Mouse (Mus musculus): ENCODE results near the gene Vamp8.

Vamp8 gene

DNA sequence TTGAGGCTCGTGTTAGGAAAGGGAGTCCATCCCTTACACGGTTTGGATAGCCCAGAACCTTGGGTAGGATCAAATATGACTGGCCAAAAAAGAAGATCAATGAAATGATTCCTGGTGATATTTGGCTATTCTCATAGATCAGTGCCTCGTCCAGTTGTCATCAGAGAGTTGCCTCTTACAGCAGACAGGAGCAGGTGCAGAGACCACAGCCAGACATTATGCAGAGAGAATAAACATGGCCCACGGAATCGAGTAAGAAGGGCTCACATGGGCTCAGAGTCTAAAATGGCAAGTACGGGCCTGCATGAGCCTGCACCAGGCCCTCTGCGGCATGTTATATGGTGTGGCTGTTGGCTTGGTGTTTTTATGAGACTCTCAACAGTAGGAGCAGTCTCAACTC is 14.9 kb upstream of the Vamp8 start:
- no peak for DNase-seq (ENCODE audit: low read depth, low spot score)

DNA sequence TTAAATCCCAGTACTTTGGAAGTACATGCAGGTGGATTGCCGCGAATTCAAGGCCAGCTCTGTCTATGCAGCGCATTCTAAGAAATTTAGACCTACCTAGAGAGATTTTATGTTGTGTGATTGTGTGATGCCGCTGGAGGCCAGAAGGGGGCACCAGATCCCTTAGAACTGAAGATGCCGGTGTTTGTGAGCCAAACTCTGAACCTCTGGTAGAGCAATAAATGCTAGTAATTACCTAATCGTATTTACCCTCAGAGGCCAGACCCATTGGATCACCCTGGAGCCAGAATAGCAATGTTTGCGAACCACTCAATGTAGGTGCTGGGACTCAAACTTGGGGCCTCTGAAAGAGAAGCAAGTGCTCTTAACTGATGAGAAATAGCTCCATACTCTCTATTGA is 11.4 kb upstream of the Vamp8 start:
- peak; percentile 77 for DNase-seq (ENCODE audit: low read depth, low spot score)

DNA sequence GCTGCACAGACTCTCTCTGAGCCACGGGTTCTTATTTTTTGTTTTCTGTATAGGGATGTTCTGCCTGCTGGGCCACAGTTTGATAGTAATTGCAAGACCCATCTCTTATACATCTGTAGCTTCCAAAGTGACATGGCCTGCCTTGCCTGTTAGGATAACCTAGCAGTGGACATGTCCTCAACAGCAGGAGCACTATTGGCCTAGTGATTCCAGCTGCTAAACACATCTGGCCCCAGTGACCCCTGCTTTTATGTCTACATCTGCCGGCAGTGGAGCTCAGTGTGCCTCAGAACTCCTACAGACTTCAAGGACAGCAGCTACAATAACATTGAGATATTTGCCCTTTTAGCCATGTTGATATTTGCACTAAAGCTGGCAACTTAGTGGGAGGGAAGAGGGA is 9.5 kb upstream of the Vamp8 start:
- DNase-seq (ENCODE audit: low read depth, low spot score), result no peak

DNA sequence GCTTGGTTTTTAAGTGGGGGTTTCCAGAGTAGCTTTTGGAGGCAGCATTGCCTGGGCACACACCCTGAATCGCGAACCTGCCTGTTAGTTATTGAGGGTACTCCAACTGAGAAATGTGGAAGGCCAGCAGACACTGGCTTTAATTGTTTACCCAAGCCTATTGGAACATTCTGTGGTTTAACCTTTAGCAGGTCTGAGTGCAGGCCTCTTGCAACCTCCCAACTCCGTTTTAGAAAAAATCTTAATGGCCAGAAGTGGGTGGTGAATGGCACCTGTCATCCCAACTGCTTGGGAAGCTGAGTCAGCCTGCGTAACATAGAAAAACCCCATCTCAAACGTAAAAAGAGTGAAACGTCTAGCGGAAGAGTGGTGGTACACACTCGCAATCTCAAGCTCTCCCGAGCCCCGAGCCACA is 6.3 kb upstream of the Vamp8 start:
- DNase-seq (ENCODE audit: low read depth, low spot score), result no peak

DNA sequence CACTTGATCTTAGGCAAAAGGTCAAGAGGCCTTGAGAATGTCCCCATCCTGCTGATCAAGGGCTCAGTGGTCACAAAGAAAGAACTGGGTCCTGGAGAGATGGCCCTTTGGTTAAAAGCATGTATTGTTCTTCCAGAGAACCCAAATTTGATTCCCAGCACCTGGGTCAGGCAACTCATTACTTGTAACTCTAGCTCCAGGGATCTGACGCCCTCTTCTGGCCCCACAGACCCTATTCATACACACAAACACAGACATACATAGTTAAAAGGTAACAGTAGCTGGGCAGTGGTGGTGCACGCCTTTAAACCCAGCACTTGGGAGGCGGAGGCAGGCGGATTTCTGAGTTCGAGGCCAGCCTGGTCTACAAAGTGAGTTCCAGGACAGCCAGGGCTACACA is 1.8 kb upstream of the Vamp8 start:
- DNase-seq (ENCODE audit: low read depth, low spot score), result no peak

DNA sequence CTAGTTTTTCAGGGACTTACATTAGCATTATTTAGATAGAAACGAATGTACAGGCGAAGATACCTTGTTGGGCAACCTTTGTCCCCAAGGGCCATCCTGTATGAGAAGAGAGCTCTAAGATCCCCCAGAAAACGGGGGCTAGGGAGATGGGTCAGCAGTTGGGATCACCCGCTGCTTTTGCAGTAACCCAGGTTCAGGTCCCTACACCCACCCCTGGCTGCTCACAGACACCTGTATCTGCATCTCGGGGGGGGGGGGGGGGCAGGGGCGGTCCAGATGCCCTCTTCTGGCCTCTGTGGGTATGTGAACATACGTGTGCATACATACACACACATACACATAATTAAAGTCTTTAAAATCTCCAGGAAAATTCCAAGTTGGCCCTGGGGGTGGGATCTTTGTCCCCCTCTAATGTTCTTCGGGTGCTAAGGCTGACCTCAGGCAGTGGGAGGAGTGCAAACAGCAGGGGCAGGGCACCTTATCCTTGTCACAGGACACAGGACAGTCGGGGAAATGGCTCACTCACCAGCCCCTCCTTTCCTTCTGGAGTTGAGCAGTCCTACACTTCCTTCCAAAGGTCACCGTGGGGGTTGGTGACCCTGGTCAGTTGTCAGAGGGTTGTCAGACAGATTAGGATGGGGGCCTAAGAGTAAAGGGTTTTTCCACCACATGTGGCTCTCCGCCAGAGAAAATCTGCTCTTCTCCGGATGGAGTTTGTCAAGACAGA is 455 bp upstream of the Vamp8 start:
- peak; percentile 59 for DNase-seq (ENCODE audit: low read depth, low spot score)

DNA sequence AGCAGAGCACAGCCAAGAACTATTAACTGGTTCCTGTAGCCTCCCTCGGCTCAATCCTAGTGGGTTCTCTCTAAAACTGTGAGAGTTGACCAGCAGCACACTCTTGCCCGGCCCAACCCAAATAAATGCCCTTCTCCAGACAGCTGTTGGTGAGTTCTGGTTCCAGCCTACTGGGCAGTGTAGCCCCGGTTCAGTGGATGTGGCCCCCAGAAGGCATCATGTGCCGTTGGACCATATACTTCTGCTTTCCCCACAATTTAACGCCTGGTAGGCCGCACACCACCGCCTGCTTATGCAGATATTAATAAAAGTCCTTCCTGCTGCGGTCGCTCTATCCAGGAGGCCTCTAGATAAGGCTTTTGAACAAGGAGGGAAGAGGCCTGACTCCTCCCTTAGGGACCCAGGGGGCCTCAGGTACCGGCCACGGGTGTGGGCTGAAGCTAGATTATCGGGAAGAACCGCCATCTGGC is 997 bp downstream of the Vamp8 start:
- DNase-seq (ENCODE audit: low read depth, low spot score), result no peak

DNA sequence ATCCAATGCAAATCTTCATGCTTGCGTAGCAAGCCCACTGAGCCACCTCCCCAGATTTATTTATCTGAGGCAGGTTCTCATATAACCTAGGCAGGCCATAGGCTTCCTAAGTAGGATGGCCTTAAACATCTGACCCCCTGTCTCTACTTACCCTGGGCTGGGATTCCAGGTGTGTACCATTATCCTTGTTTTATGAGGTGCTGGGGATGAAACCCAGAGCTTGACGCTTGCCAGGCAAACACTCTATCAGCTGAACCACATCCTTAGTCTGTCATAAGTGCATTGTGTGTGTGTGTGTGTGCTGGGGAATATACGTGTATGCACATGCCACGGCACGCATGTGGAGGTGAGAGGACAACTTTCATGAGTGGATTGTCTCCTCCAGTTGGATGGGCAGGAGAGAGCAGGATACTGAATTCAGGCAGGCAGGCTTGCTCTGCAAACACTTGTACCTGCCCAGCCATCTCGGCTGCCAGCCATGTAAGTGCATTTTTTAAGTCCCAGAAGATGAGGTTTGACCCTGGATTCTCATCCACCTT is 1.6 kb downstream of the Vamp8 start:
- DNase-seq (ENCODE audit: low read depth, low spot score), result no peak

DNA sequence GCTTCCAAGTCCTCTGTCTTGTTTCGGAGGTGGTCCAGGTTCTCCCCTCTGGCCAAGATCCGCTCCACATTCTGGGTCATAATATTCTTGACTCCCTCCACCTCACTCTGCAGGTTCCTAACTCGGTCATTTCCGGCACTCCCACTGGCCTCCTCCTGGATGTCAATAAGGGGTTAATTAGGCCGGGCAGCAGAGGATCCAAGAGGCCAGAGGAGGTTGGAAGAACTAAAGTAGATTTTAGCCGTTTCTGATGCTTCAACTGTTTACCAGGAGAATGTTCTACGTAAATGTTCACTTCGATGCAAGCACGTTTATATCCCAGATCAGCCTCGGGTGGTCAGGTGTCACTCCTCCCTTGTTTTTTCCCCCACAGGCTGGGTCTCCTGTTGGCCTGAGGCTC is 2.2 kb downstream of the Vamp8 start:
- DNase-seq (ENCODE audit: low read depth, low spot score), result no peak

DNA sequence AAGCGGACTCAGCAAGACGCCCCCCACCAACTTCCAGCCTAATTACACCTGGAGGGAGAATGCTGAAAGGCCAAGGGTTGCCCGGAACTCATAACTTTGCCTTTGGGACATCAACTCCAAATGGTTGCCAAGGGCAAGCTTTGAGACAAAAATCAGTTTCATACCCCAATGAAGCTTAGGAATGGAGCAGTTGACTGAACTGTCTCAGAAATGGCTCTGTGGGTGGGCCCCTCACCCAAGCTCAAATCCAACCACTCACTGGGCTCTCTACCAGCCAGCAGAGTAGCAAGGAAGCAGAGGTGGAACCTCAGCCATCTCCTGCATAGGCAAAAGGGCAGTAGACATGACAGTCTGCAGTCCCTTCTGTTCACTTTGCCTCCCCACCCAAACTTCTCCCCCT is 2.7 kb downstream of the Vamp8 start:
- no peak for DNase-seq (ENCODE audit: low read depth, low spot score)

DNA sequence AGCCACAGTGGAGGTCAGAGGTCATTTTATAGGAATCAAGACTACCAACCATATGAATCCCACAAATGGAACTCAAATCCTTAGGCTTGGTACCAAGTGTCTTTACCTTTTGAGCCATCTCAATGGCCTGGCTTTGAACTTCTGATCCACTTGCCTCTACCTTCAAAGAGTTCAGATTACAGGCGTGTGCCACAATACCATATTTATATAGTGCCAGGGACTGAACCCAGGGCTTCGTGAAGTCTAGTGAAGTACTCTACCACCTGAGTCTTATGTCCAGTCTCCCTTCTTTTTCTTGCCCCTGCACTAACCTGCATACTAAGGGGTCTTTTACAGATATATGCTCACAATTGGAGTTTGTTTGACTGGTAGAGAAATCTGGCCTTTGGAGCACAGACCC is 3.9 kb downstream of the Vamp8 start:
- no peak for DNase-seq (ENCODE audit: low read depth, low spot score)

DNA sequence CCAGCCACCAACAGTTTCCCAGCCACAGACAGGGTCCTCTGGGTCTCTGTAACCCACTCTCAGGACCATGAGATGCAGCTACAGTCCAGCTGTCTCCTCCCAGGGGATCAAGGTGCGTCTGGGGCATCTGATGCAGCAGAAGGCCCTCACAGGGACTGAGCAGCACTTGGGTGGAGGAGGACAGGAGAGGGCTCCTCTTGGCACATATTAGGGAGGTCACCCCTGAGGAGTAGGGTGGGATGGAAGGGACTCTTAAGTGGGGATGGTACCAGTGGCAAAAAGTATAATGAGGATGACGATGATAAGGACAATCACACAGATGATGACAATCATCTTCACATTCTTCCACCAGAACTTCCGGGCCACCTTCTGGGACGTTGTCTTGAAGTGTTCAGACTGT is 5.2 kb downstream of the Vamp8 start:
- no peak for DNase-seq (ENCODE audit: low read depth, low spot score)

DNA sequence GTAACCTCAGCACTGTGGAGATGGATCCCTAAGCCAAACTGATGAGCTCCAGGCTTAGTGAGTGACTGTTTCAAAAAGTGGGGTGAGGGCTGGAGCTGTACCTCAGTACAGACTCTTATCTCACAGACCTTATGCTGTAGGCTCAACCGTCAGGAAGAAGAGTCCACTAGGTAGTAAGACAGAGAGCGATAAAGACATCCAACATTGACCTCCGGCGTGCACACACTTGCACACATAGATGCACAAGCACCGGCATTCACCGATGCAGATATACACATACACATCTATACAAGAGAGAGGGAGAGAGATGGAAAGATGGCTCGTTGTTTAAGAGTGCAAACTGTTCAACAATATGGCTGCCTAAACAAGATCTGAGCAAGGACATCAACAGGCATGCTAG is 6.6 kb downstream of the Vamp8 start:
- no peak for DNase-seq (ENCODE audit: low read depth, low spot score)

DNA sequence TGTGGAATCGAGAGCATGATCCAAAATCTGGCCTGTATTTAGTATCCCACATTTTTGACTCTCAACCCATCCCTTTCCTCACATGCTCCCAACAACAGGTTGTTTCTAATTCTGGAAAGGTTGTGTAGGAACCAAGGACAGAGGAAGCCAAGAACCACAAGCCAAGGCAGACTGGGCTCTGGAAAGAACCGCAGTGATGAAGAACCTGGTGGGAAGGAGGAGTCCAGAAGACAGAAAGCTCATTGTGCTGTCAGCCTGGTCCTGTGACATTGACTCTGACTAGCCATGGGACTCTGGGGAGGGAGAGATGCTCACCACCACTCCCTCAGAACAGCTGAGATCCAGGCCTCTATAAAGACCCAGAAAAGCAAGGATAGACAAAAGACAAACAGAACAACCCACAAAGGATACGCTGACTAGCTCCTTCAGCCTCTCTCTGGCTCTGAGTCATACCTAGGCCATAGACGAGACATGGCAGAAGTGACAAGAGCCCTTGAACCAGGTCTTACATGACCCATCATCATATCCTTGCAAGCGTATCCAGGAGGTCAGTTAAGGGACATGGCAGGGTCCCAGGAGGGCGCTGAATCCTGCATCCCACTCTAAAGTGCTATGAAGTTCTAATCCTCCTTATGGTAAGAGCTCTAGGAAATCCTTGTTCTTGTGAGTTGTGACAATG is 7.2 kb downstream of the Vamp8 start:
- DNase-seq (ENCODE audit: low read depth, low spot score), result no peak

DNA sequence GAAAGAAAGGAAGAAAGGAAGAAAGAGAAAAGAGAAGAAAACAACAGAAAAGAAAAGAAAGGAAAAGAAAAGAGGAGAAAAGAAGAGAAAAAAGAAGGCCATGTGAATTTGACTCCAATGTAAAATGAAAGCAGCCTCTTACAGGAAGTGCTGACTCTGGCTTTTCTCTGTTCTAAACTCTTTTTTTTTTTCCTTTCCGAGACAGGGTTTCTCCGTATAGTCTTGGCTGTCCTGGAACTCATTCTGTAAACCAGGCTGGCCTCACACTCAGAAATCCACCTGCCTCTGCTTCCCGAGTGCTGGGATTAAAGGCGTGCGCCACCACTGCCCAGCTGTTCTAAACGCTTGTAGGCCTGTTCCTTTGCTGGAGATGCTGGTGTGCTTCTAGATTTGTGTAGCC is 8.0 kb downstream of the Vamp8 start:
- no peak for DNase-seq (ENCODE audit: low read depth, low spot score)

DNA sequence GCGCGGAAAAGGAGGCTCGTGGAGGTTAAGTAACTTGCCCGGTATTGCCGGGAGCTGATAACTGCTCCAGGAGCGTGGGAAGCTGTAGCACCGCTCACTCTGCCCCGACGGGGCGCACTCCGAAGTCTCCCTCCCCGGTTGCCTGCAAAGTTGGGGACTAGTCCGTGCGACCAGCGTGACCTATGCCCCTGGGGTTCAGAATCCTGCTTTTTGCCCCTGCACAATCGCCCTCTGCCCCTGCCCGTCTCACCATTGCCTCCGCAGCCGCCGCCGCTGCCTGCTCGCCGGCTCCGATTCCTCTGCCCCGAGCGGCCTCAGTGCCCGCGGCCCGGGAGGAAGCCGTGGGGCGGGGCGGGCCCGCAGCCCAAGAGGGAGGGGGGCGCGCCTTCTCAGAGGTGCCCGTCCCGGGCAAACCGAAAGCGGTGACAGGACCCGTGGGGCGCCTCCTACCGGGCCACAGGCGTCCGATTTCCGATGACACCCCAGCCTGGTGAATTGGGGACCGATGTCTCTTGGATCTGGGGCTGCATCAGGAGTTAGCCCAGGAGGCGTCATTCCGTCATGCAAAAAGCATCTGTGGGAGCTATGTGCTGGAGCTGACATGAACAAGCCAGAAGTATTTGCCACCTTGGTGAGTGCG is 10.3 kb downstream of the Vamp8 start, which contains the start of gene Vamp5:
Vamp5 (minus strand) TSS at position 338 of the 640 bp plus-strand sequence.
- no peak for DNase-seq (ENCODE audit: low read depth, low spot score)

DNA sequence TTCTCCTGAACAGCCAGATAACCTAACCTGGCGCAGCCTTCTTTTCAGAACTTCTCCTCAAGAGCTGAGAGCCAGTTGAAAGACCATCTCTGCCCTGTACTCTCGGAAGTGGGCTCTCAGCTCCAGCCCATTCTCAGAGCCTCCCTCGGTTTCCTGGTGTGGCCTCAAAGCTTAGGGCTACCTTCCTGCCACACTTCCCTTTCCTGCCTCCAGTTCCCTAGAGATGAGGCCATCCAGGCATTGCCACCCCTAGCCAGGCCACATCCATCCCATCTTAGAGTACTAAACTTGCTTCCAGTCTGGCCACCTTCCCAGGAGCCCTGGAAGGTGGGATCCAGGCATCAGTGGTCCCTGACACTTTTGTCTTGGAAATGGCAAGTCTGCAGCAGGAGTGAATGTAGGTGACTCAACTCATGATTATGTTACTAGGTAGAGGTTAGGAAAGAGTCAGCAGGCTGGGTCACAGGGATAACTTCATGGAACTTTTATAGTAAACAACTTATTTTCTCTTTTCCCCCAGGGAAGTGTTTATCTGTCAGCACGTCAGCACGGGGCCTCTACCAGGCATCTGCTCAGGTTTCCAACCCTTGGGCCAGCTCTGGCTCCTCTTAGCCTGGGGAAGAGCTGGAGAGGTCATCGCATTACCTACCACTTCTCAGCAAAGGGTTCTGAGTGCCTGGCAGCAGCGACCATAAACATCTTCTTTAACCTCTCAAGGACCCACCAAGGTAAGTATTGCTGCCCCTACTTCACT is 10.9 kb downstream of the Vamp8 start:
- no peak for DNase-seq (ENCODE audit: low read depth, low spot score)

DNA sequence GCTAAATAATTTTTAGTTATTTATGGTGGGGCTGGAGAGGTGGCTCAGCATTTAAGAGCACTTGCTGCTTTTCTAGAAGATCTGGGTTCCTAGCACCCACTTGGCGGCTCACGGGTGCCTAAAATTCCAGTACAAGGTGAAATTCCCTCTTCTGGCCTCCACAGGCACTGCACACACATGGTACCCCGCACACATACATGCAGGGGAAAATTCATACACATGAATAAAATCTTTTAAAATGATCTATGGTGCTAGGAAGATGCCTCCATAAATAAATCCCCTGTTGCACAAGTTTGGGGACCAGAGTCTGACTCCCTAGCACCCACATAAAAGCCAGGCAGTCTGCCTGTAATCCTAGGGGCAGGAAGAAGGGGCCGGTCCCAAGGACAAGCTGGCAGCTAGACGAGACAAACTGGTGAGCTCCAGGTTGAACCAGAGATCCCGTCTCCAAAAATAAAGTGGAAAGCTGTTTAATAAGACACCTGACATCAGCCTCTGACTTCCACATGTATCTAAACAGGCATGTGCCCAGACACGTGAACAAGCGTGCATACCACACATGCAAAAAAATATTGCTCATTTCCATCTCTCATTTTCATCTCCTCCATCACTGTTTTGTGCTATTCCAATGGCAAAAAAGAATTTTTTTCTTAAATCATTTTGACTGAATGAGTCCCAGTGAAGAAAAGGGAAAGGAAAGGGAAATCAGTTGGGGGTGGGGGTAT is 11.8 kb downstream of the Vamp8 start:
- DNase-seq (ENCODE audit: low read depth, low spot score), result no peak

DNA sequence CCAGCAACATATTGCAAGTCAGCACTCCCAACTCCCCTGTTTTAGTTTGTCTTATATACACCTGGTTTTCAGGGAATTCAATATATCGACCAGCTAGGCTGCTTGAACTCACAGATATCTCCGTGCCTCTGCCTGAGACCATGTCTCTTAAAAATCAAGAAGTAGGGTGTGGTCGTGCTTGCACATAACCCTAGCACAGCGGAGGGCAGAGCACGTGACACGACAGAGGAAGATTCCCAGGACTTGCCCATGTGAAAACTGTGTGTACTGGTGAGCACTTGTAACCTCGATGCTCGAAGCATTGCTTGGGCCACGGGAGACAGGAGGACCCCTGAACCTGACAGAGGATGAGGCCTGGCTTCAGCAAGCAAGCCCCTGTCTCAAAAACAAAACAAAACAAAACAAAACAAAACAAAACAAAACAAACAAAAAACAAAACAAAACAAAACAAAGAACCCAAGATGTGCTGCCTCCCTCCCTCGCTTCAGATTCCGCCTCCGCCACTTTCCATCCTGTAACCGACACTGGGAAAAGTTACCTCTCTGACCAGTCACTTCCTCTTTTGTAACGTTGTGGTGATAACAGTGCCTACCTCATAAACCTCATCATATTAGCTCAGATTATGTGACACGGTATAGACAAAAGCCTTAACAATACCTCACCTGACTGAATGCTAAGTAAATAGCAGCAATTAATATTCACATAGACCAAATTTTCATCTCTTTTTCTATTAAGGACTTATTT is 15.5 kb downstream of the Vamp8 start:
- no peak for DNase-seq (ENCODE audit: low read depth, low spot score)

DNA sequence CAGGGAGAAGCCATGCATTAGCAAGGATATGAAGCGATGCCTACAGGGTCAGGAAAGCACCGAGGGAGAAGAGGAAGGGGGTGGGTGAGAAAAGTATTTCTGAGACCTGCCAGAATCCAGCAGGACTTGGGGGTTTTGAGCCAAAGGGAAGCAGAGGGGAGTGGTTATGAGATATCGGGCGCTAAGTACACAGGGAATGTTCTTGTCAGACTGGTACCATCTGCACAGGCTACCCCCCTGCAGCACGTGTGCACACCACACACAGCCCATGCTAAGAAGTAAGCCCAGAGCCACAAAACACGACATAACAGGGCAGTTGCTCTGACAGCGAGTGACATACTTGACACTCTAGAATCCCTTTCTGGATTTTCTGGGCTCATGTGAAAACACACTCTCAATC is 16.3 kb downstream of the Vamp8 start:
- no peak for DNase-seq (ENCODE audit: low read depth, low spot score)

Data from mesoderm, embryonic 11.5 days (tissue).